Mouse (Mus musculus) intestine, embryonic 14.5 days (tissue): ENCODE measurements around the gene Mpp4. TPM values are rescaled to one million over a fixed set of nuclear protein-coding genes. Genes with fewer than 3 reads are reported as not detected.

ENCODE experiments used
- ATAC-seq: fragments of 200-750 bp; cut with Nextera tagmentation; replicated peaks from 2 replicates; pipeline ENCODE4 v1.8.0; 2017; ENCODE audit warnings: low read depth, moderate number of reproducible peaks, moderate TSS enrichment, moderate library complexity; ENCODE audit not compliant: low FRiP score, low TSS enrichment
- DNase-seq: peaks from one replicate; pipeline ENCODE4 v3.0.0-alpha.2; 2018; ENCODE audit warnings: low spot score
- H3K27ac ChIP-seq: fragments of 300-500 bp; sonication (generic); 2 replicates; pipeline ENCODE4 v1.5.1; 2014; ENCODE audit warnings: low read depth, mild to moderate bottlenecking, control low read depth
- H3K27me3 ChIP-seq: fragments of 300-500 bp; sonication (generic); replicated peaks from 2 replicates; pipeline ENCODE4 v1.6.1; 2014; ENCODE audit warnings: low read length, control low read depth; ENCODE audit not compliant: control insufficient read depth, insufficient read depth
- H3K36me3 ChIP-seq: fragments of 300-500 bp; sonication (generic); 2 replicates; pipeline ENCODE4 v1.6.1; 2014; ENCODE audit warnings: low read length, control low read depth; ENCODE audit not compliant: control insufficient read depth, insufficient read depth
- H3K4me1 ChIP-seq: fragments of 300-500 bp; sonication (generic); replicated peaks from 2 replicates; pipeline ENCODE4 v1.6.1; 2014; ENCODE audit warnings: low read length, control low read depth, mixed read lengths; ENCODE audit not compliant: control insufficient read depth, insufficient read depth
- H3K4me2 ChIP-seq: fragments of 300-500 bp; sonication (generic); 2 replicates; pipeline ENCODE4 v1.6.1; 2014; ENCODE audit warnings: low read length
- H3K4me3 ChIP-seq: fragments of 300-500 bp; sonication (generic); 2 replicates; pipeline ENCODE4 v1.5.1; 2014; ENCODE audit warnings: low read depth, low read length, control low read depth, mixed read lengths
- H3K9ac ChIP-seq: fragments of 300-500 bp; sonication (generic); 2 replicates; pipeline ENCODE4 v1.6.1; 2014; ENCODE audit warnings: mild to moderate bottlenecking, low read length
- H3K9me3 ChIP-seq: fragments of 300-500 bp; sonication (generic); 2 replicates; pipeline ENCODE4 v1.6.1; 2016; ENCODE audit warnings: low read length, control low read depth; ENCODE audit not compliant: control insufficient read depth
- WGBS: fragments of 180-500 bp; shearing (Covaris S2); extraction: QIAGEN DNeasy Blood & Tissue Kit; methylation state at CpG from one replicate; pipeline ENCODE4 v1.1.7; 2014; 5-methylcytosine and 5-hydroxymethylcytosine counted together
- polyA plus RNA-seq: library from polyadenylated mRNA; unstranded; fragments of >200 nt; fragmentation: Nextera tagmentation; extraction: Ambion mirVana; gene quantifications from 2 replicates; pipeline ENCODE4 v1.2.1, GENCODE M21; 2014

Mpp4 gene
- 0.31 and 0.41 TPM in 2 replicates for polyA plus RNA-seq

DNA sequence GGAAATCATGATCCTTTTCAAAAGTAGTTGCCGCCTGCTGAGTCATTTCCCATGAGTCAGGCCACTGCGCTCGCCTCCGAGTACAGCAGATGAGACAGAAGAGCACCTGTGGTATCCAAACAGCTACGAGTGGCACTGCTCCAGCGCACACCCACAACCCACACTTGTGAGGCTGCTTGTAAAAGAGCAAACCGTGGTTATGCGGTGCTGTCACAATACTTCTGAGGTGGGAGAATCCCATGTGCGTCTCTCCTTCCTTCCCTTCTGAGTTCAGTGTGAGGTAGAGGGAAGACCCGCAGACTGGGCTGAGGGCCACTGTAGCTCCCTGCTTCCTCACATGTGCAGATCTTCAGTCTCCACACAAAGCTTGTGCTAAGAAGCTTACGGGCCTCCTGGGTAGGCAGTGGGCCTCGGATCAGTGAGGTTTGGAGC is at the start of gene Mpp4:
Mpp4 (minus strand) TSS at position 360 of the 432 bp plus-strand sequence.
- Histone ChIP-seq H3K9ac (no peak within 1 kb of the TSS), H3K4me3 (no peak within 1 kb of the TSS), H3K4me2 (no peak within 1 kb of the TSS), H3K27ac (no peak within 1 kb of the TSS), H3K36me3 (peaks cover 27% of the 10 kb centered on the region), H3K9me3 (no peaks in the 10 kb centered on the region), H3K4me1 (no peaks in the 10 kb centered on the region), H3K27me3 (no peaks in the 10 kb centered on the region)
- no peak for DNase-seq
- 73% methylated on average over 12 of the region's 12 CpGs for WGBS
- ATAC-seq = no peak

GRCm38 (mm10) chr1:59212951-59213350 is 49.8 kb upstream of the Mpp4 start:
- H3K27me3 ChIP-seq = no peaks in the 10 kb centered on the region
- no peak for ATAC-seq
- no peak overlapping the region for H3K4me3 ChIP-seq
- no peak overlapping the region for H3K4me2 ChIP-seq
- no CpG with 5 or more reads among the region's 1 CpGs for WGBS
- H3K36me3 ChIP-seq = peaks cover 26% of the 10 kb centered on the region; the same call in 1 of the 2 replicates
- DNase-seq = no peak
- H3K4me1 ChIP-seq = no peaks in the 10 kb centered on the region
- H3K27ac ChIP-seq = peak overlapping the region; percentile 33; the same call in 1 of the 2 replicates
- H3K9me3 ChIP-seq = no peaks in the 10 kb centered on the region
- no peak overlapping the region for H3K9ac ChIP-seq

DNA sequence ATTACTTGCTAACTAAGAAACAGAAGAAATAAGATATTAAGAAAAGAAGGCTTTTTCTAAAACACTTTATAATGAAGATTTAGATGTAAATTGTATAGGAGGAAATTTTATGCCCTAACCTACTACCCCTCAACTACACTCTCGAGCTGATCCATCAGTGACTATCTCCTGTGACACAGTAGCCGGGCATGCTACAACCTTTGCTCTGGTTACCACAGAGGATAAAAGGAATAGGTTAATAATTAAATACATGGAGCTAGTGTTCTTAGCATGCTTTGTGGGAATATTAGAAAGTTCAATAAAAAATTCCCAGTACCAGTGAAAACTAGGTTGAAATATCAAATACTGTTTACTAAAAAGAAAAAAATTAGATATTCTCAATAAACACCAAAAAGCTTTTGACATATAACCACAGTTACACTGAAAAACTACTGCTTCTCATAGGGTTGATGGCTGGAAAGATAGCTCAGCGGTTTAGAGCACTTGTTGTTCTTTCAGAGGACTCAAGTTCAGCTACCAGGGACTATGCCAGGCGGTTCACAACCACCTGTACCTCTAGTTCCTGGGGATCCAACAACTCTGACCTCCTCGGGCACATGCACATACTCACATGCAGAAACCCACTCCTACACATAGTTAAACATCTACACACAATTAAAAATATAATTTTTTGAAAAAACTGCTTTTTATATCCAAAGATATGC is 49.0 kb upstream of the Mpp4 start:
- 71% methylated on average over 5 of the region's 5 CpGs for WGBS
- Histone ChIP-seq H3K27me3 (no peaks in the 10 kb centered on the region), H3K4me1 (no peaks in the 10 kb centered on the region), H3K9me3 (no peaks in the 10 kb centered on the region), H3K9ac (no peak overlapping the region), H3K4me2 (no peak overlapping the region), H3K36me3 (peaks cover 31% of the 10 kb centered on the region; the same call in 1 of the 2 replicates), H3K4me3 (no peak overlapping the region), H3K27ac (peak overlapping the region; percentile 33; the same call in 1 of the 2 replicates)
- ATAC-seq (no peak), DNase-seq (no peak)

DNA sequence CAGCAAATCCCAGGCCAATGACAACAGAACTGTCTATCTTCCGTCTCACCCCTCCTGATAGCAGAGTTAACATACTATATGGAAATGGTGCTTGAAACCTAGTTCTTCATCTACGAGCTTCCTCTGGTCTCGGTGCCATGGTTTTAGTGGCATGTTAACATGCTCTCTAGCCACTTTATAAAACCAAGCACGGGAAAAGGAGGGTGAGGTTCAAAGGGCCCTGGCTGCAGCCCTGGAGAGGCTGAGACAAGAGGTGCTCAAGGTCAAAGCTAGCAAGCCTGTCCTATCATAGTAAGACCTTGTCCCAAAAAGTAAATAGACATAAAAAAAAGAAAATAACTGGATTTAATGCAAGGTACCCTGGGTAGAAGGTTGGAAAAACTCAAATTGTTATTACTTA is 48.5 kb upstream of the Mpp4 start:
- DNase-seq (no peak), ATAC-seq (no peak)
- Histone ChIP-seq H3K4me1 (no peaks in the 10 kb centered on the region), H3K27ac (no peak overlapping the region), H3K36me3 (peaks cover 37% of the 10 kb centered on the region; the same call in 1 of the 2 replicates), H3K4me2 (no peak overlapping the region), H3K9ac (no peak overlapping the region), H3K4me3 (no peak overlapping the region), H3K9me3 (no peaks in the 10 kb centered on the region), H3K27me3 (no peaks in the 10 kb centered on the region)
- WGBS = 68% methylated on average over 4 of the region's 4 CpGs

DNA sequence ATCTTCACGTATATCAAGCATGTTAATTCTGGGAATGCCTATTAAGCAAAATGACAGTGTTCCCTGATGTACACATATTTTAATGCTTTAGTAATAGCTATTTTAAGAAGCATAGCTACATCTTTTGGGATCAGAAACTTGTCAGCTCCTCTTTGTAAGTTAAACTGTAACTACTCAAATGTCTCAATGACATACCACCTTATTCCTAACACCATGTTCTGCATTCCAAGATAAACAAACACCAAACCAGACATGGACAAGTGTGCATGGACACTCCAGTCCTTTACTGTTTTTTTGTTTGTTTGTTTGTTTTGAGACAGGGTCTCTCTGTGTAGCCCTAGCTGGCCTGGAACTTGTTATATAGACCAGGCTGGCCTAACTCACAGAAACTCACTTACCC is 45.1 kb upstream of the Mpp4 start:
- 88% methylated on average over 1 of the region's 1 CpGs for WGBS
- no peak overlapping the region for H3K27ac ChIP-seq
- no peak overlapping the region for H3K4me2 ChIP-seq
- H3K4me3 ChIP-seq = no peak overlapping the region
- DNase-seq (no peak), ATAC-seq (no peak)
- H3K27me3 ChIP-seq = no peaks in the 10 kb centered on the region
- H3K36me3 ChIP-seq = peaks cover 40% of the 10 kb centered on the region; the same call in 1 of the 2 replicates
- no peak overlapping the region for H3K9ac ChIP-seq
- H3K4me1 ChIP-seq = no peaks in the 10 kb centered on the region
- H3K9me3 ChIP-seq = no peaks in the 10 kb centered on the region

DNA sequence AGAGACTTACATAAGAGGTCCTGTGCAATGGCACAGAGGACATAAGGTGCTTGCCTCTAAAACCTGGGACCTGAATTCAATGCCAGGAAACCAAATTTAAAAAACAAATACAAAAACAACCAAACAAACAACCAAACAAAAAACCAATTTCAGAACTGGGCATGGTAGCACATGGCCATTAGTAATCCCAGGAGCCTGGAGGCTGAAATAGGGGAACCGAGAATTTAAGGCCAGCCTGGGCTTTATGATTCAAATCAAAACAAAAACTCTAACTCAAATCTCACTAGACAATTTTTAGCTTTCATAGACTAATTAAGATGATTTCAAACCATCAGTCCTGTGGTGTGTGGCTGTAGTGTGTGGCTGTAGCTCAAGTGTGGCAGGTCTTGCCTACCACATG is 41.3 kb upstream of the Mpp4 start:
- no peaks in the 10 kb centered on the region for H3K9me3 ChIP-seq
- H3K27ac ChIP-seq = no peak overlapping the region
- no peaks in the 10 kb centered on the region for H3K4me1 ChIP-seq
- no peak overlapping the region for H3K4me2 ChIP-seq
- DNase-seq (no peak), ATAC-seq (no peak)
- no peak overlapping the region for H3K4me3 ChIP-seq
- H3K9ac ChIP-seq = no peak overlapping the region
- H3K36me3 ChIP-seq = peaks cover 41% of the 10 kb centered on the region
- H3K27me3 ChIP-seq = no peaks in the 10 kb centered on the region
- 84% methylated on average over 1 of the region's 1 CpGs for WGBS

DNA sequence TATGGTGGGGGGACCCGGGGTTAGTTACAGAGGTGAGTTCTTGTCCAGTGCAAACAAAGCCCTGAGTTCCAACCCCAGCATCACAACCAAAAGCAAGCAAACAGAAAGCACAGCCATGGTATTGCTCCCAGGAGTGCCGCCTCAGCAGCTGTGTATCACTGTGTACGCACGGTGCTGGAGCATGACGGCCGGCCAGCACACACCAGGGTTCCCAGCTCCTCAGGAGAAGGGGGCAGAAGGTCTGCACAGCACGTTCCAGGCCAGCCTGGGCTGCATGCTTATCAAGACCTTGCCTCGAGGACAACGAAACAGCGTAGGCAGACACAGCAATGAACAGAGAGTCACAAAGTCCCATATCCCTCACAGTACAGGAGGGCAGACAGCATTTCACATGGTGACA is 39.2 kb upstream of the Mpp4 start:
- DNase-seq (no peak), ATAC-seq (no peak)
- H3K9me3 ChIP-seq = no peaks in the 10 kb centered on the region
- no peak overlapping the region for H3K9ac ChIP-seq
- no peak overlapping the region for H3K4me3 ChIP-seq
- no peaks in the 10 kb centered on the region for H3K4me1 ChIP-seq
- 88% methylated on average over 10 of the region's 10 CpGs for WGBS
- H3K27me3 ChIP-seq = no peaks in the 10 kb centered on the region
- H3K27ac ChIP-seq = no peak overlapping the region
- no peak overlapping the region for H3K4me2 ChIP-seq
- peaks cover 42% of the 10 kb centered on the region for H3K36me3 ChIP-seq

DNA sequence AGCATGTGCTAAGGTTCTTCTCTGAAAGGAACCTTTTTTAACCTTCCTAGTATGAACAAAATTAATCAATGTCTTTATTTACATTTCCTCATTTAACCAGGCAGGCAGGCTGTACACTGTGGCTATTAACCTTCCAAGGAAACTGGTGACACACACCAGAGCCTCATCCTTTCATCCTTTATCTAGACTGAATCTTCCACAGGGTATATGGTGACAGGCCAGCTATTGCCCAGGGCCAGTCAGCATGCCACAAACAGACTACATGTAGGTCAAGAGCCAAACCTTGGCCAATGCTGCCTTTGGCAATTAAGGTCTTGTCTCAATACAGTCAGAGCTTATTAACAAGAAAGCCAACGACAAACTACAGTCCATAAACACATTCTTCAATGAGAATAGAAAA is 38.4 kb upstream of the Mpp4 start:
- no peak overlapping the region for H3K4me3 ChIP-seq
- no peak overlapping the region for H3K9ac ChIP-seq
- H3K4me1 ChIP-seq = no peaks in the 10 kb centered on the region
- DNase-seq = no peak
- peaks cover 34% of the 10 kb centered on the region for H3K36me3 ChIP-seq
- ATAC-seq = no peak
- no peak overlapping the region for H3K4me2 ChIP-seq
- 74% methylated on average over 1 of the region's 1 CpGs for WGBS
- H3K27ac ChIP-seq = no peak overlapping the region
- no peaks in the 10 kb centered on the region for H3K27me3 ChIP-seq
- no peaks in the 10 kb centered on the region for H3K9me3 ChIP-seq

- peaks cover 33% of the 10 kb centered on the region for H3K36me3 ChIP-seq
These were observed 37.8 kb upstream of the Mpp4 start for GRCm38 (mm10) chr1:59200960-59201359.

More at GRCm38 (mm10) chr1:59200960-59201359, 37.8 kb upstream of the Mpp4 start:
- Histone ChIP-seq H3K4me2 (no peak overlapping the region), H3K27ac (no peak overlapping the region), H3K4me3 (no peak overlapping the region), H3K9ac (no peak overlapping the region), H3K4me1 (no peaks in the 10 kb centered on the region), H3K9me3 (no peaks in the 10 kb centered on the region), H3K27me3 (no peaks in the 10 kb centered on the region)
- DNase-seq (no peak), ATAC-seq (no peak)
- 73% methylated on average over 5 of the region's 5 CpGs for WGBS
